Mouse (Mus musculus) brown adipose tissue, adult 24 weeks (tissue): Measurements from ENCODE around the gene Fuca1. TPM values are rescaled to one million over a fixed set of nuclear protein-coding genes. Genes with fewer than 3 reads are reported as not detected.

Experiments used
- H3K27ac ChIP-seq: fragments of 200-500 bp; replicated peaks from 2 replicates; pipeline ENCODE4 v1.5.1; 2012; ENCODE audit warnings: low read depth, mild to moderate bottlenecking, low read length
- H3K4me1 ChIP-seq: fragments of 200-500 bp; 2 replicates; pipeline ENCODE4 v1.6.1; 2012; ENCODE audit warnings: low read length, mixed read lengths; ENCODE audit not compliant: control insufficient read depth, insufficient read depth, insufficient read length
- H3K4me3 ChIP-seq: fragments of 200-500 bp; 2 replicates; pipeline ENCODE4 v1.5.1; 2012; ENCODE audit warnings: low read depth, mild to moderate bottlenecking, low read length, moderate library complexity; ENCODE audit not compliant: insufficient read depth
- polyA plus RNA-seq: library from polyadenylated mRNA; stranded (reverse); fragments of >200 nt; gene quantifications from 2 replicates; pipeline ENCODE4 v1.2.4, GENCODE M21; 2012; ENCODE audit not compliant: missing spikeins, insufficient read depth, insufficient read length

Gene Fuca1
- polyA plus RNA-seq, 1 experiment, result 110 TPM

DNA sequence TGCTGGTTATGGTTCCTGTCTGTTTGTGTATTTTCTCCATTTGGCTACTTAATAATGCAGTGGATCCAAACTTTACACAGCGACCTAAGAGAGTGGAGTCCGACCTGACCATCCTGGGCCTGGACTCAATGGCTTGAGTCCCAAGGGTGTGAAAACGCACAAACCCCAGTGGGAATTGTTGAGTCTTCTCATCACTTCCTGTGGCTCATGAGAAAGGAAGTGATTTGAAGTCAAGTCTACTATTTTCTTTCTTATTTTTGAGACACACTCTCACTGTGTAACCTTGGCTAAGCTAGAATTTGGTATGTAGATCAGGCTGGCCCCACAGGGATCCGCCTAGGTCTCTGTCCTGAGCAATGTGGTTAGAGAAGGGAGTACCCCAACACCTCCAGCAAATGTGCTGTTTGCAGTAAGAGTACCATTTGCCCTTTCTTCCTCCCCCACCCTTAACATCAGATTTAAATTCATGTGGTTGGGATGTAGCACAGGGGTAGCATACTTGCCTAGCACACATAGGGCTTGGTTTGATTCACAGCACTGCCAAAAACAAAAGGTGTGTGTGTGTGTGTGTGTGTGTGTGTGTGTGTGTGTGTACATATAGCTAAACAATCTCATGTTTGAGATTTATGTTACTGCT lies 17.8 kb upstream of the Fuca1 start:
- peaks cover 2% of the 10 kb centered on the region; the same call in 1 of the 2 replicates for H3K4me1 ChIP-seq
- no peak overlapping the region for H3K27ac ChIP-seq

DNA sequence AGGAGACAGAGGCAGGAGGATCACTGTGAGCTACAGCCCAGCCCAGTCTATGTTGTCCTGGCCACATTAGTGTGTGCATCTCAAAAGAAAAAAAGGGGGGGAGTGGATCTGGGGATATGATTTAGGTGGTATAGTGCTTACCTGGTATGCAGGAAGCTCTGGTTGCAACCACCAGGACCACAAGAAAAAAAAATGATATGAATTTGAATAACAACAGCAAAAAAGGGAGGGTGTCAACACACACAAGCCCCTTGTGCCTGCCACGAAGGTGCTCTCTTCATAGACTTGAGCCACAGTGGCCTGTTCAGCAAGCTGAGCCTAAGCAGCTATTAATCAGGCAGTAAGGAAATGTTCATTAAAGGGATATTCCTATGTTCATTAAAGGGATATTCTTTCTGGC lies 15.7 kb upstream of the Fuca1 start:
- Histone ChIP-seq H3K27ac (no peak overlapping the region), H3K4me1 (0 out of 2 replicates have a peak, but pooled peaks cover 3% of the 10 kb centered on the region), H3K4me3 (no peak overlapping the region)

More for the DNA sequence above, 17.8 kb upstream of the Fuca1 start:
- no peak overlapping the region for H3K4me3 ChIP-seq

DNA sequence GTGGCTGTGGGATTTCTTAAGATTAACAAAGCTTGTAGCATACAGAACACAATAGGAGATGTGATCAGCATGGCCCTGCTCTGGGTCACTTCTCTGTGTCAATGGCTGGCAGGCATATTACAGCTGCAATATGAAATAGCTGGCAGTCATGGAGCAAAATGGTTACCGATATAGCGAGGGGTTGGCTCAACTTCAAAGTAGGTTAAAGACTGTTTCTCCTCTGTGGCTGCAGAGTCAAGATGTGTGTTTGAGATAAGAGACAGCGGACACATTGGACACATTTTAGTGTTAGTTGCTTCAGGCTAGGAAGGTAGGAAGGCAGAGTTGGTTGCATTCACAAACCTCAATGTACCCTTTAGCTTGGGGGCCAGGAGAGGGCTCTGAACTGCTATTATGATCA lies 13.9 kb upstream of the Fuca1 start:
- Histone ChIP-seq H3K27ac (no peak overlapping the region), H3K4me3 (no peak overlapping the region), H3K4me1 (0 out of 2 replicates have a peak, but pooled peaks cover 3% of the 10 kb centered on the region)

DNA sequence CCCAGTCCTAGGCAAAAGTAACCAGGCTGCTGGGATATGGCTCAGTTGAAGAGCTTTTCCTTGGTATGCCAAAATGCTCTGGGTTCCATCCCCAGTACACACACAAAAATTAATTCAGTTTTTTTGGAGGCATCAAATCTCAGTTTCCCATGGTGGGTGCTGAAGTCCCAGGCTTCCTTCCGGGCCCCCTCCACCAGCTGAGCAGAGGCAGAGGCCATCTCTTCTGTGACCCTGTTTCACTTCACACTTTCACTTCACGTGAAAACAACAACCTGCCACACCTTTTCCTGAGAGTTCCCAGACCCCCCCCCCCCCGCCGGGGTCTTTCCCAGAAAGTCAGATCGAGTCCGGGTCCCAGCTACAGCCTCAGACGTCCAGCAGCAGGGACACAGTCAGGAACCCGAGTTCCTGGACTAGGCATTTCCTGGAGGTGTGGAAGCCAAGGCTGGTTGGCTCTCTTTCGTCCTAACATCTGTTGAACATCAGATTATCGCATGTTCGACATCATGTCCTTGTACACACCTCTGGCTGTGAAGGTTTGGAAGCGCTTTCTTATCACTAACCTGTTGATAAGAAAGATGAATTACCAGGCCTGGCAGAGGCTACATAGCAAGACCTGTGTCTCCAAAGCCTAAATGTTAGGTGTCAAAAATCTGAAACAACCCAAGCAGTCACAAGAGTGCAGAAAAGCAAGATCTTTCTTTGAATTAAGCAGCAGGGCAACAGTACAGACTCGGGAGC lies 11.0 kb upstream of the Fuca1 start:
- no peak overlapping the region for H3K4me3 ChIP-seq
- H3K4me1 ChIP-seq, result peaks cover 7% of the 10 kb centered on the region; the same call in 1 of the 2 replicates
- peak overlapping the region; percentile 46 for H3K27ac ChIP-seq

DNA sequence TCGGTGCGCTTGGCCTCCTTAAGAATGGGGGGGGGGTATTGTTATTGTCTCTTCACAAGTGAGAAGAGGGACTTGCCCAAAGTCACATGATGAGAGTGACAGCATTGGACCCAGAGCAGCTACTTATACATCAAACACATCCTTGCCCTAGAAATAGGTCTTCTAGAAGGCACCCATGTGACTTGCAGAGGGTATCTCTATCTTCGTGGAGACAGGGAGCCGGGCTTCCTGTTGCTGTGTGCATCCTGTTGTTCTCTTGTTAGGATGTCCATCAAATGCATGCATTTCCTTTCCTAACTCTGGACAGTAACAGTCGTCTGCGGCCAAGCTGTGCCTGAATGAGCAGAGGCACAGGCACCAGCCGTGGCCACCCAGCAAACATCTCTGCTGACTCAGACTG lies 9.0 kb upstream of the Fuca1 start:
- H3K27ac ChIP-seq, result peak overlapping the region; percentile 45
- peaks cover 7% of the 10 kb centered on the region; the same call in 1 of the 2 replicates for H3K4me1 ChIP-seq
- H3K4me3 ChIP-seq, result peak overlapping the region; percentile 4; the same call in 1 of the 2 replicates

DNA sequence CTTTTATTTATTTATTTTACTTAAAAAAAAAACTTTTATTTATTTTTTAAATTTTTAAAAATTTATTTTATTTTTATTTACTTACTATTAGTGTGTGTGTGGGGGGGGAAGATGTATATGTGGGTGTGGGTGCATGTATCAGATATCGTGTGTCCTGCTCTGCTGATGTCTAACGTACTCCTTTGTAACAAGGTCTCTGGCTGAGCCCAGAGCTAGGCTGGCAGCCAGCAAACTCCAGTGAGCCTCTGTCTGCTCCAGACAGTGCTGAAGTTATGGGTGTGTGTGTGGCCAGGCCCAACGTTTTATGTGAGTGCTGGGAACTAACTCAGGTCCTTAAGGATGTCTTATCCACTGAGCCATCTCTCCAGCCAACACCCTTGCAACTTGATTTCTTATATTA lies 8.4 kb upstream of the Fuca1 start:
- Histone ChIP-seq H3K27ac (peak overlapping the region; percentile 46; the same call in 1 of the 2 replicates), H3K4me3 (no peak overlapping the region), H3K4me1 (peaks cover 7% of the 10 kb centered on the region; the same call in 1 of the 2 replicates)

- H3K27ac ChIP-seq, result 0 out of 2 replicates have a peak overlapping the region, but pooled peaks have one; percentile 4
- no peak overlapping the region for H3K4me3 ChIP-seq
- peaks cover 7% of the 10 kb centered on the region; the same call in 1 of the 2 replicates for H3K4me1 ChIP-seq
These were observed 7.7 kb upstream of the Fuca1 start for GRCm38 (mm10) chr4:135912835-135913234.

- H3K4me3 ChIP-seq, result no peak overlapping the region
- no peak overlapping the region for H3K27ac ChIP-seq
- peaks cover 7% of the 10 kb centered on the region; the same call in 1 of the 2 replicates for H3K4me1 ChIP-seq
These were observed 7.1 kb upstream of the Fuca1 start for GRCm38 (mm10) chr4:135913433-135913832.

GRCm38 (mm10) chr4:135918635-135919279 lies 1.8 kb upstream of the Fuca1 start:
- H3K27ac ChIP-seq, result peak overlapping the region; percentile 75
- H3K4me3 ChIP-seq, result no peak overlapping the region
- H3K4me1 ChIP-seq, result no peaks in the 10 kb centered on the region

GRCm38 (mm10) chr4:135919280-135919639 lies 1.3 kb upstream of the Fuca1 start:
- H3K4me3 ChIP-seq, result no peak overlapping the region
- H3K4me1 ChIP-seq, result no peaks in the 10 kb centered on the region
- H3K27ac ChIP-seq, result peak overlapping the region; percentile 61

GRCm38 (mm10) chr4:135921257-135922120 lies 954 bp downstream of the Fuca1 start:
- Histone ChIP-seq H3K4me1 (no peaks in the 10 kb centered on the region), H3K27ac (peak overlapping the region; percentile 59), H3K4me3 (peak overlapping the region; percentile 81)

DNA sequence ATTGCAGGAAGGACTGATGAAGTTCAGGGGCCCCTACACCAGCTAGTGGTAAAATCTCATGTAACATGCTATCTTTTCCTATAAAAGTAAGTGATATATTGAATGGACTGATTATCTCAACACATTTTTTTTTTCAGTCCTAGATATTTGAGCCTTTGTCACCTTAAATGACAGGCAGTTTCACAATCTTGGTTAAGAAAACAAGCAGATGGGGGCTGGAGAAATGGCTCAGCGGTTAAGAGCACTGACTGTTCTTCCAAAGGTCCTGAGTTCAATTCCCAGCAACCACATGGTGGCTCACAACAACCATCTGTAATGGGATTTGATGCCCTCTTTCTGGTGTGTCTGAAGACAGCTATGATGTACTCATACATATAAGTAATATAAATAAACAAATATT lies 1.7 kb downstream of the Fuca1 start:
- no peaks in the 10 kb centered on the region for H3K4me1 ChIP-seq
- H3K27ac ChIP-seq, result peak overlapping the region; percentile 54; the same call in 1 of the 2 replicates
- H3K4me3 ChIP-seq, result no peak overlapping the region

- Histone ChIP-seq H3K4me3 (no peak overlapping the region), H3K4me1 (no peaks in the 10 kb centered on the region), H3K27ac (no peak overlapping the region)
These were observed 3.9 kb downstream of the Fuca1 start for GRCm38 (mm10) chr4:135924418-135924817.

DNA sequence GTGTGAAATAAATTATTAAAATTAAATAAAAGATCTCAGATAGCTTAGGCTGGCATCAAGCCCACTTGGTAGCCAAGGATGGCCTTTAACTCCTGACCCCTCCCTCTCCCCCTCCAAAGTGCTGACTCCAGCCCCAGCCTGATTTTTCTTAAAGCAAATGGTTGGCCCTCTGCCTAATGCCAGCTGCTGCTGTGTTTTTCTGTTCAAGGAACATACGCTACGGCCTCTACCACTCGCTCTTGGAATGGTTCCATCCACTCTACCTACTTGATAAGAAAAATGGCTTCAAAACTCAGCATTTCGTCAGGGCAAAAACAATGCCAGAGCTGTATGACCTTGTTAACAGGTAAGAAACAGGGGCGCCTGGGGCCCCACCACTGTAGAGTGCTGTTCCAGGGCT lies 4.8 kb downstream of the Fuca1 start:
- Histone ChIP-seq H3K4me1 (no peaks in the 10 kb centered on the region), H3K4me3 (no peak overlapping the region), H3K27ac (no peak overlapping the region)
